In the genomic region with DNA sequence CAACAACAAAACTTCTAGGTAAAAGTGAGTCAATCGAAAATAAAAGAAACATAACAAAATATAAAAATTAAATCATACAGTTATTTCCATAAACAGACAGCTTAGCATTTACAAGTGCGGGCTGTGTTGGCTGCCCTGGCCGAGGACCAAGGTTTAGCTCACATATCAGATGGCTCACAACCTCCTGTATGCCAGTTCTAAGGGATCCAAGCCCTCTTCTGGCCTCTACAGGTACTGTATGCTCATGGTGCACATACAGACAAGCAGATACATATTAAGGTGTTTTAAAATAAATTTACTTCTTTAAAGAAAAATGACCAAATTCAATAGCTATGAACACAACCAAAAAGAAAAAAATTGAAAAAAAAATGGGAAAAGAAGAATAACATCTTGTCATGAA, we compare ENCODE assay signal across 32 mouse cellular contexts. TPM values are rescaled to one million over a fixed set of nuclear protein-coding genes. Genes with fewer than 3 reads are reported as not detected.
DNase-seq lines count a peak whose midpoint lies in the region; TF ChIP-seq lines count a peak whose summit lies in the region.
"Had no signal": no experiment of that assay in that cellular context is flagged by ENCODE, and none has a peak within 500 bp of the region (broad histone marks: within the 10 kb centered on the region; RNA-seq: fewer than 3 reads in every experiment).

No protein-coding gene starts in this region.

- no peaks in the 10 kb centered on the region for H3K27me3 ChIP-seq in MEL (ENCODE audit: control insufficient read depth in 1 of 2, insufficient read depth in 2 of 2, low read length in 2 of 2)
- H3K27me3 ChIP-seq: CH12.LX; embryonic facial prominence, embryonic 15.5 days; forebrain, embryonic 15.5 days; heart, embryonic 13.5 days; hindbrain, embryonic 13.5 days; kidney, embryonic 15.5 days; limb, embryonic 15.5 days had no signal

- no peak overlapping the region for H3K9ac ChIP-seq in MEL (ENCODE audit: control insufficient read depth, low read depth, low read length, poor library complexity, severe bottlenecking)
- H3K9ac ChIP-seq: embryonic facial prominence, embryonic 15.5 days; forebrain, embryonic 15.5 days; heart, embryonic 13.5 days; hindbrain, embryonic 13.5 days; kidney, embryonic 15.5 days; limb, embryonic 15.5 days; liver, postnatal 0 days had no signal

- no peak for DNase-seq in layer of hippocampus, adult 2 months (ENCODE audit: low spot score in 2 of 2)
- no peak for DNase-seq in layer of hippocampus, postnatal 14 days (ENCODE audit: low spot score in 2 of 2)
- peak; percentile 34 for DNase-seq in CD4-positive helper T cell, adult 2 months (ENCODE audit: low read depth, low spot score)
- peak; percentile 38 for DNase-seq in MEL (ENCODE audit: low read depth, low spot score)
- DNase-seq in naive thymus-derived CD4-positive, alpha-beta T cell, adult 2 months (ENCODE audit: low read depth): peak; percentile 47
- DNase-seq in thymus, postnatal 14 days: no peak
- DNase-seq in heart, adult 18-20 months: no peak
- DNase-seq: adrenal gland, postnatal 10 days; cerebellum, adult 9-10 months; gastrocnemius, postnatal 14 days; heart, adult 2 months; heart, postnatal 14 days; kidney, postnatal 36 days; left cerebral cortex, postnatal 4 days; liver, postnatal 0 days; lung, postnatal 14 days; thymus, adult 2 months had no signal

- H3K36me3 ChIP-seq in MEL (ENCODE audit: control insufficient read depth in 1 of 2, insufficient read depth in 2 of 2, low read length in 2 of 2): peaks cover 5 to 12% of the 10 kb centered on the region in 2 experiments

- TF ChIP-seq CTCF in layer of hippocampus, adult 2 months (conservative IDR thresholded peaks at IDR 0.05): peak; percentile 47
- peak in 1 of 3 experiments; percentile 13; a peak in 1 of 6 replicates for TF ChIP-seq CTCF in MEL (IDR thresholded peaks at IDR 0.05 in 2 of 3, conservative IDR thresholded peaks at IDR 0.05 in 1 of 3; ENCODE audit: control insufficient read depth in 1 of 3, insufficient read depth in 1 of 3, low read depth in 2 of 3, low read length in 3 of 3, poor library complexity in 1 of 3, severe bottlenecking in 1 of 3)

- no peak for TF ChIP-seq POLR2A in MEL (IDR thresholded peaks at IDR 0.05; ENCODE audit: control insufficient read depth in 1 of 2, insufficient read depth in 1 of 2, low read depth in 1 of 2, low read length in 2 of 2, poor library complexity in 1 of 2)

- no peak for TF ChIP-seq EP300 in MEL (IDR thresholded peaks at IDR 0.05; ENCODE audit: low read depth in 1 of 2, low read length in 2 of 2)

- no peak for TF ChIP-seq RAD21 in MEL (IDR thresholded peaks at IDR 0.05; ENCODE audit: low read depth, low read length)

- H3K27ac ChIP-seq in layer of hippocampus, adult 2 months: no peak overlapping the region
- H3K27ac ChIP-seq in MEL (ENCODE audit: control insufficient read depth, low read depth, low read length): no peak overlapping the region
- H3K27ac ChIP-seq: embryonic facial prominence, embryonic 15.5 days; forebrain, embryonic 15.5 days; heart, adult 2 months; heart, embryonic 13.5 days; hindbrain, embryonic 13.5 days; kidney, embryonic 15.5 days; limb, embryonic 15.5 days had no signal

- H3K79me2 ChIP-seq in MEL (ENCODE audit: control insufficient read depth, insufficient read depth, low read length, poor library complexity): peaks cover 32% of the 10 kb centered on the region

- H3K4me3 ChIP-seq in layer of hippocampus, adult 2 months: no peak overlapping the region
- no peak overlapping the region for H3K4me3 ChIP-seq in MEL (ENCODE audit: control insufficient read depth in 1 of 2, insufficient read depth in 1 of 2, low read depth in 2 of 2, low read length in 2 of 2)
- H3K4me3 ChIP-seq: embryonic facial prominence, embryonic 15.5 days; forebrain, embryonic 15.5 days; heart, adult 2 months; heart, embryonic 13.5 days; hindbrain, embryonic 13.5 days; kidney, embryonic 15.5 days; limb, embryonic 15.5 days had no signal

- H3K4me1 ChIP-seq in MEL (ENCODE audit: control insufficient read depth in 1 of 2, insufficient read depth in 2 of 2, low read length in 2 of 2): peaks cover 0 to 8% of the 10 kb centered on the region in 2 experiments; a peak in 2 of 4 replicates

- no peaks in the 10 kb centered on the region for H3K9me3 ChIP-seq in MEL (replicated peaks; ENCODE audit: insufficient read depth, low read length)
- H3K9me3 ChIP-seq: embryonic facial prominence, embryonic 15.5 days; forebrain, embryonic 15.5 days; heart, embryonic 13.5 days; hindbrain, embryonic 13.5 days; limb, embryonic 15.5 days had no signal

TF ChIP-seq in MEL, 35 proteins besides CTCF, POLR2A, EP300 and RAD21:
- no peak for TF ChIP-seq KAT2A (conservative IDR thresholded peaks at IDR 0.05; ENCODE audit: low read depth, low read length)
- no peak for TF ChIP-seq JUND (IDR thresholded peaks at IDR 0.05; ENCODE audit: low read depth, low read length)
- TF ChIP-seq NELFE (IDR thresholded peaks at IDR 0.05; ENCODE audit: low read depth, low read length): no peak
- no peak for TF ChIP-seq RCOR1 (IDR thresholded peaks at IDR 0.05; ENCODE audit: low read depth, low read length)
- TF ChIP-seq NRF1 (IDR thresholded peaks at IDR 0.05; ENCODE audit: insufficient read depth, low read depth, low read length, poor library complexity, severe bottlenecking): no peak
- TF ChIP-seq MEF2A (IDR thresholded peaks at IDR 0.05; ENCODE audit: extremely low read depth, insufficient replicate concordance, low read depth, low read length, poor library complexity, severe bottlenecking): no peak
- no peak for TF ChIP-seq MAX (IDR thresholded peaks at IDR 0.05; ENCODE audit: low read length)
- no peak for TF ChIP-seq MAZ (IDR thresholded peaks at IDR 0.05; ENCODE audit: low read depth, low read length)
- no peak for TF ChIP-seq USF1 (IDR thresholded peaks at IDR 0.05; ENCODE audit: low read depth, low read length)
- TF ChIP-seq MAFK (IDR thresholded peaks at IDR 0.05; ENCODE audit: borderline replicate concordance, low read depth, low read length): no peak
- no peak for TF ChIP-seq HCFC1 (IDR thresholded peaks at IDR 0.05; ENCODE audit: low read depth, low read length)
- no peak for TF ChIP-seq MXI1 (IDR thresholded peaks at IDR 0.05; ENCODE audit: low read depth, low read length)
- TF ChIP-seq USF2 (IDR thresholded peaks at IDR 0.05; ENCODE audit: borderline replicate concordance in 1 of 2, insufficient read depth in 1 of 2, low read depth in 1 of 2, low read length in 2 of 2): no peak
- no peak for TF ChIP-seq POLR2AphosphoS2 (IDR thresholded peaks at IDR 0.05; ENCODE audit: low read length)
- no peak for TF ChIP-seq TBP (IDR thresholded peaks at IDR 0.05; ENCODE audit: low read depth, low read length)
- TF ChIP-seq ZNF384 (IDR thresholded peaks at IDR 0.05; ENCODE audit: low read depth, low read length): no peak
- TF ChIP-seq CHD2 (IDR thresholded peaks at IDR 0.05; ENCODE audit: low read length): no peak
- no peak for TF ChIP-seq CHD1 (IDR thresholded peaks at IDR 0.05; ENCODE audit: low read depth, low read length)

RNA-seq across cellular contexts. Expression of gene Cabin1, which starts 3.8 kb away (rescaled TPM):
- 10 to 100 TPM; 68.0 to 70.4 TPM for total RNA-seq in layer of hippocampus, adult 2 months (2021)
- total RNA-seq in layer of hippocampus, postnatal 14 days (2021): 10 to 100 TPM; 66.9 to 81.2 TPM
- total RNA-seq in MEL (2012; rRNA removed): 27.2 and 28.2 TPM in 2 replicates
- polyA plus RNA-seq in MEL (2012; ENCODE audit: insufficient read depth in 1 of 2, insufficient read length in 2 of 2, low read depth in 1 of 2, low replicate concordance in 2 of 2, missing spikeins in 1 of 2): 100 to 1,000 TPM in 1 of 2 experiments, 10 to 100 TPM in 1; 54.9 to 115 TPM
- 10 to 100 TPM; 15.2 to 20.9 TPM for total RNA-seq in heart, adult 18-20 months (2021)

RNA-seq across cellular contexts. Expression of gene Ddt, which starts 12.9 kb away (rescaled TPM):
- 10 to 100 TPM; 42.3 to 46.4 TPM for total RNA-seq in layer of hippocampus, adult 2 months (2021)
- 10 to 100 TPM; 37.8 to 42.2 TPM for total RNA-seq in layer of hippocampus, postnatal 14 days (2021)
- 45.1 and 48.8 TPM in 2 replicates for total RNA-seq in MEL (2012; rRNA removed)
- polyA plus RNA-seq in MEL (2012; ENCODE audit: insufficient read depth in 1 of 2, insufficient read length in 2 of 2, low read depth in 1 of 2, low replicate concordance in 2 of 2, missing spikeins in 1 of 2): 10 to 100 TPM in 1 of 2 experiments, not detected in 1; 63.4 TPM
- 100 to 1,000 TPM in 1 of 2 experiments, 10 to 100 TPM in 1; 83.7 to 109 TPM for total RNA-seq in heart, adult 18-20 months (2021)

RNA-seq across cellular contexts. Expression of gene Gm20441, which starts 20.4 kb away (rescaled TPM):
- under 1 TPM in 1 of 2 experiments, not detected in 1; 0.56 TPM for total RNA-seq in layer of hippocampus, adult 2 months (2021)
- not detected for total RNA-seq in layer of hippocampus, postnatal 14 days (2021)
- total RNA-seq in MEL (2012; rRNA removed): not detected in 2 replicates
- not detected for polyA plus RNA-seq in MEL (2012; ENCODE audit: insufficient read depth in 1 of 2, insufficient read length in 2 of 2, low read depth in 1 of 2, low replicate concordance in 2 of 2, missing spikeins in 1 of 2)
- not detected for total RNA-seq in heart, adult 18-20 months (2021)
- total RNA-seq: adrenal gland, postnatal 10 days; gastrocnemius, postnatal 14 days; heart, adult 2 months; heart, postnatal 14 days; left cerebral cortex, adult 18-20 months; left cerebral cortex, postnatal 4 days; megakaryocyte progenitor cell, adult 5-6 weeks; midbrain, postnatal 0 days; neutrophil, adult 5-6 weeks had no signal
- polyA plus RNA-seq: activated CD4-positive, CD25-positive, alpha-beta regulatory T cell, adult 4 months; embryonic facial prominence, embryonic 15.5 days; forebrain, embryonic 15.5 days; heart, adult 2 months; heart, embryonic 13.5 days; hindbrain, embryonic 13.5 days; inflammation-experienced regulatory T-cells, adult 6 months; liver, postnatal 0 days; midbrain, embryonic 11.5 days; midbrain, postnatal 0 days; stomach, embryonic 16.5 days; thymus, adult 2 months had no signal

RNA-seq across cellular contexts. Expression of gene Gstt3, which starts 20.9 kb away (rescaled TPM):
- total RNA-seq in layer of hippocampus, adult 2 months (2021): 1 to 10 TPM; 1.6 to 1.8 TPM
- total RNA-seq in layer of hippocampus, postnatal 14 days (2021): 1 to 10 TPM; 1.3 to 2.5 TPM
- total RNA-seq in MEL (2012; rRNA removed): 4.0 TPM in 2 replicates
- polyA plus RNA-seq in MEL (2012; ENCODE audit: insufficient read depth in 1 of 2, insufficient read length in 2 of 2, low read depth in 1 of 2, low replicate concordance in 2 of 2, missing spikeins in 1 of 2): 10 to 100 TPM in 1 of 2 experiments, not detected in 1; 10.2 TPM
- total RNA-seq in heart, adult 18-20 months (2021): 1 to 10 TPM; 3.7 to 5.0 TPM
- total RNA-seq: neutrophil, adult 5-6 weeks had no signal

RNA-seq across cellular contexts. Expression of gene Gstt1, which starts 38.1 kb away (rescaled TPM):
- total RNA-seq in layer of hippocampus, adult 2 months (2021): 1 to 10 TPM; 6.7 to 7.2 TPM
- total RNA-seq in layer of hippocampus, postnatal 14 days (2021): 1 to 10 TPM; 4.6 to 4.7 TPM
- total RNA-seq in MEL (2012; rRNA removed): 1.3 and 2.0 TPM in 2 replicates
- 1 to 10 TPM in 1 of 2 experiments, not detected in 1; 3.8 TPM for polyA plus RNA-seq in MEL (2012; ENCODE audit: insufficient read depth in 1 of 2, insufficient read length in 2 of 2, low read depth in 1 of 2, low replicate concordance in 2 of 2, missing spikeins in 1 of 2)
- total RNA-seq in heart, adult 18-20 months (2021): 10 to 100 TPM; 16.1 to 22.4 TPM
- total RNA-seq: neutrophil, adult 5-6 weeks had no signal

Comparison
In these comparisons a context has a peak if more than half of its experiments do, and no peak if none do; other contexts are left out.
1. DNase-seq: peak in CD4-positive helper T cell, adult 2 months (single experiment), MEL (single experiment) and naive thymus-derived CD4-positive, alpha-beta T cell, adult 2 months (single experiment); none in layer of hippocampus, adult 2 months (0 of 2), layer of hippocampus, postnatal 14 days (0 of 2), thymus, postnatal 14 days (single experiment) and heart, adult 18-20 months (0 of 2).